Mouse (Mus musculus): ENCODE measurements around the gene H2-M5.

- TF ChIP-seq CTCF (IDR thresholded peaks at IDR 0.05; ENCODE audit: borderline replicate concordance, control insufficient read depth, extremely low read depth, insufficient read depth, low read length, poor library complexity) (no peak), POLR2A (IDR thresholded peaks at IDR 0.05; ENCODE audit: control insufficient read depth, extremely low read depth, insufficient read depth, low read length, poor library complexity) (peak; percentile 31; the same call in 1 of the 2 replicates)
Observed at GRCm38 (mm10) chr17:36957999-36958743, 31.2 kb downstream of the H2-M5 start, which contains the start of the genes Znrd1 and Znrd1as.

Data from thymus, adult 2 months (tissue).